Mouse (Mus musculus) retina, postnatal 1 day (tissue): Measurements from ENCODE around the gene Rab33b.
A peak's percentile ranks its signal among the peaks of the same experiment; 100 is the strongest.

Experiments used
- DNase-seq: peaks from one replicate; pipeline ENCODE4 v3.0.0-alpha.2; 2012

The Rab33b gene

DNA sequence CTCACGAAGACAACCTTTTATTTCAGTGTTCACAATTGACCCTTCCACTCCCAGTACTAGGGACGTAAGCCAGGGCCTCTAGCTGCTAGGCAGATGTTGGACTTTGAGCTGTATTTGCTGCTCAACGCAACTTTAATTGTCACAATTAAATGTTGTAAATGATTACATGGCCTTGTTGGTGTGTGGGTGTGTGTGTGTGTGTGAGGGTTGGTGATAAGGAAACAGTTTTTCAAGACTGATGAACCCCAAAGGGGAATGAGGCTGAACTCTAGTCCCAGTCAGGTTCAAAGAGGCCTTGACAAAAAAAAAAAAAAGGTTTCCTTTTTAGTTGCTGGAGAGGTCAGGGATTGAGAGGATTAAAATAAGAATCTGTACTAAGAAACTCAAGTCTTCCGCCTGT is 33.7 kb downstream of the Rab33b start:
- no peak for DNase-seq

DNA sequence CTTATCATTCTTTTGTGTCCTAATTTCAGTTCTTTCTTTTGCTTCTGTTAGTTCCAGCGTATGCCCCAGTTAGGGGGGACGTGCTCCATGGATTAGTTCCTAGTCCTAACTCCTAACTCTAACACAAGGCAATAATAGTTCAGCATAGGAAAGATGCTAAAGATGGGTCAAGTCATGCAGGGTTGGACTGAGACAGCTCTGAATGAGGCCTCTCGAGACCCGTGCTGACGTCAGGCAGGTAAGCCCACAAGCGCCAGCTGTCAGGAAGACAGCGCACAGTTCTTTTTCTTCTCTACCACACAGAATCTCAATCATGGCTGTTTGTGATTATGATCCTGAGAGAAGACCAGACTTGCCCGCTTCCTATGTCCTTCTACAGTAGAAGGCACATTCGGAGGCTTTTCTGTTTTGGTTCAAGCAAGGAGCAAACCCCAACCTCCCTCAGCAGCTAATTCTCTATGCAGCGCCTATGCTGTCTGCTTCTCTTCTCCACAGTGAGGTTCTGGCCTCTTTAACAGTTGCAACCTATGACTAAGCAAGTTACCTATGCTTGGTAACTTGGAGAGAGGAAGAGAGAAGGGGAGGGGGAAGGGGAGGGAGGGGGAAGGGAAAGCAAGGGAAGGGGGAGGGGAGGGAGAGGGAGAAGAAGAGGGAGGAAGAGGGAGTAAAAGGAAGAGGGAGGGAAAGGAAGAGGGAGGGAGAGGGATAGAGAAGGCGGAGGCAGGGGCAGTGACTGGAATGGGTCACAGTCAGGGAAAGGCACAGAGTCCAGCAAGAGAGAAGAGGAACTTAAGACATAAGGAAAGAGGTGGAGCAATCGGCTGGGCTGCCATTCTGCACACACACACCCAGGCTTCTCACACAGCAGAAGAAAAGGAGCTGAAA is 34.4 kb downstream of the Rab33b start:
- no peak for DNase-seq

DNA sequence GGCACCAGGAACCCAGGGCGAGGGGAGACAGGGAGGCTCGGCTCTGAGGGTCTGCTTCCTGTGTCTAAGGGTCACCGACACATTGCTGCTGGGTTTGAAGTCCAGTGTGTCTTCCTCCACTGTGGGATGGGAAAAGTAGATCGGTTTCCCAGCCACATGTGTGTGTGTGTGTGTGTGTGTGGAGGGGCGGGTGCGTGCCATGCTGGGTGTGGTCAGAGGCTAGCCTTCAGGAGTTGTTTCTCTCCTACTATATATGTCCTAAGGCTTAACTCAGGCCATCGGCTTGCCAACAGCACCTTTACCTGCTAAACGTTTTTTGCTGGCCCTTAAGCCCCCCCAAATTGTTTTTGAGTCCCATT is 35.0 kb downstream of the Rab33b start:
- DNase-seq: no peak

DNA sequence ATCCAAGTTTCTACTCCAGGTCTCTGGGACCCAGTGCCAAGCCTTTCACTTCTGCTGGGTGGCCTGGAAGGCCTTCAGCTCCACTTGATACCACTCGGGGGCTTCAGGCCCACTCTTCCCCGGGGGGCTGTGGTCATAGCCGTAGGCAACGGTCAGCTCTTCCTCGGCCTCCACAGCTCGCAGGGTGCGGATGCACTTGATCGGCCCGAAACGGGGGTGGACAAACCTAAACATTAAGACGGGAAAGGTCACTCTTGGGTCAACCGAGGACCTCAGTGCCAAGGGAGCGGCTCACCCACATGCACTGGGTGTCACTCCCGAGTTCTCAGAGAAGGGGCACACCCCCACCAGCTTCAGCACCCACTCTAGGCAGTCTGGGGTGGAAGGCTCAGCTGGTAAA is 37.5 kb downstream of the Rab33b start:
- no peak for DNase-seq

DNA sequence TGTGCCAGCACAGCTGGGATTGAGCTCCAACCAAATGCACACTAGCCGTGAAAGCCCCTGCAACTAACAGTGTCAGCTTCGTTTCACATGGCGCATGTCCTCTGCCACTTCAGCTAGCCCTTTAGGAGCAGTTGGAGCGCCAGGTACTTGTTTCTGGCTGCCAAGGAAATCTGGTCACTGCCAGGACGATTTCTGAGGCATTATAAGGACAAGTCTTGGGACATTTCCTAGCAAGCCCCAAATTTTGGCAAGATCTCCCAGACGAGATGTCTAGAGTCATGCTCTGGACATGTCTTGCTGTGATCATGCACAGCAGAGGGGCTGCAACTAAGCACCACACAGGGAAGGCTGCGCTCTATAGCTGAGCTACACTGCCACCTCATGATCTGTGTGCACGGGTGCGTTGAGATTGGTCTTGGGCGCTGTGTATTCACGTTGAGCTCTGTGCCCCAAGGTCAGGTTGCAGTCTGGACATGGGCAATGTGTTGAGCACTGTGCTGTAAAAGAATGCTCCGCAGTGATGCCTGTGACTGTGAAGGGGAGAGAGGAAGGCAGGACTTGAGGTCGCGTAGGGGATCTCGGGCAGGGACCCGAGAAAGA is 41.6 kb downstream of the Rab33b start:
- DNase-seq: no peak

DNA sequence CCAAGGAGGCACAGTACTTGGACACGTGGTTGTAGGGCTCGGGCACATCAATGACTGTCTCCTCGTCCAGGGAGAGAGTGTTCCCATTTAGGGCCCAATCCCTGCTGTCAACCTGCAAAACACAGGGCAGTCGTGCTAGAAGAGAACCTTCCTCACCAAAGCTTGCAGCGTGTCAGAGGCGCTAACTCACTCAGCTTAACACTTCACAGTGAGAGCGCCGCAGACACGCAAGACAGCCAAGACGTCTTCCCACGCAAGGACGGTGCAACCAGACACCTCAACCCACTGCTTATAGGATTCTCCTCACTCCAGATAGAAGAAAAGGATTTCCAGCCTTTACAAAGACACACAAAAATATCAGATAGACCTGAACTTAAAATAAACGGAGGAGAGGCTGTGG is 43.2 kb downstream of the Rab33b start:
- DNase-seq: no peak

DNA sequence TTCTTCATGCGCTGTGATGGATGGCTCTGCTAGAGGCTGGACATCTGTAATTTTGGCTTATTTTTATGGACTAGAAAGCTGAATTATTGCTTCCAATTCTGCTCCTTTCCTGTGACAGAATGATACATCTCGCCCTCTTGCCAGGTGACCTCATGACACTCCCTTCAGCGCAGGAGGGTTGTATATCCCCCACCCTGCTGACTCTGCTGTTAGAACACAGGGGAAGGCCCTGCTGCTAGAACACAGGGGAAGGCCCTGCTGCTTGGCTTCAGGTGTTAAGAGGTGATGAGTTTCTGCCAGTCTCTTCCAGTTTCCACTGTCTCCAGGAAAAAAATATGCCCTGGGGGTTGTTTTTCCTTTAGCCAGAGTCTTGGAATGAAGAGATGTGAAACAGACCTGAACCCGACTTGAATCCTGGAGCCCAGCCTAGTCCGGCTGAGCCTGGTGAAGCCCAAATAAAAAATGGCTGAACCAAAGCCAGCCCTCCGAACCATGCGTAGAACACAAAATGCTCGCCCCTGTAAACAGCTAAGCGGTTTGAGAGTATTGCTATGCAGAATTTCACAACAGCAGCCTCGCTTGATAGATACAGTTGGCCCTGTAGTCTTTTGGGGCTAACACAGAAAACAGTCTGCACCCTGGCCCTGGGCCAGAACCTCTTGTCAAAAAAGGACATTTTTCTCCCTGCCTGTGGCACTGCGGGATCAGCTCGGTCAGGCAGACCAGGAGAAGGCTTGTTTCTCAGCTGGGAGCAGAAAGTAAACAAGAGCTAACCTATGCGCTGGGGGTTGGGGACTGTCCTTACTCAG is 48.0 kb downstream of the Rab33b start:
- DNase-seq: no peak

DNA sequence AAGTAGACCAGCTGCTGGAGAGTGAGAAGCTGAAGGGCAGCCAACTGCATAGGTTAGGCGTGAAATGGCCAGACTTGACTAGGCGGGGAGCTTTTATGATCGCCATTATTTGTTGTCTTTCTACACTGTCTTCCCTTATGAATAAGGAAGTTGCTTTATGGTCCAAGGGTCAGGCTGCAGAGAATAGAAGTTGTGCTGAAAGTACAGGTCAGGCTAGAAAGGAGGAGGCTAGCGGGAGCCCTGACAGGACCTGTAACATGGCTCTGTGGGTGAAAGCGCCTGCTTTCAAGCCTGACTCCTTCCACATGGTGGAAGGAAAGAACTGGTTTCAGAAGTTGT is 48.5 kb downstream of the Rab33b start:
- no peak for DNase-seq

DNA sequence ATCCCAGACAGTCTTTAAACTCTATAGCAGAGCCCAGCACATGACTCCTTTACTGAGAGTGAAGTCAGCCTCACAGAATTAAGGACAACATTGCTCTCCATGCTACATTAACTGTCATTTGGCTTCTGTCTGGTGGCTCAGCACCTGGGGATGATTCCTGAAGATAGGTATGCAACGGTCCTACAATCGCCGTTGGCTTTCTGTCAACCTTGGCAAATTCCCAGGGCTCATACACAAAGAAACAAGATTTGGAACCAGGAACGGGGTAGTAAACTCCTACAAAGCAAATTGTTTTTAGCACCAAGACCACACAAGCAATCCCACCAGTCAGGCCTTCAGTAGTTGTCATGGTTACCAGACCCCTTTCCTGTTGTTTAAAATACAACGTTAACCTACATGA is 49.9 kb downstream of the Rab33b start:
- DNase-seq: no peak

DNA sequence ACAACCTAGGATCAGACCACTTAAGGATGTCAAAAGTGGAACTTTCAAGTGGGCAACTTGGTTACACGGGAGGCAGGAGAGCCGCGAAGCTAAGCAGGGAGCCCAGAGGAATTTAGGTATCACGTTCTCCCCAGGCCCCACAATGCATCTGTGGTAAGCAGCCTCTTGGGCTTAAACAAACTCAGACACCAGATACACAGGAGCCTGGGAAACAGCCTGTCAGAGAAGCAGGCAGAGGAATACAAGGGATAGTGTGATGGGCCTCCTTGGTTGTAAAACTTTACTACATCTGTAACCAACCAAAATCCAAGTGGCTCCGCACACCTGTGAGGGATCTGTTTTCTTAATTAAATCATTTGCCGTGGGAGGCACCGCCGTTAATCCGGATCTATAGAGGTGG is 50.3 kb downstream of the Rab33b start:
- no peak for DNase-seq

DNA sequence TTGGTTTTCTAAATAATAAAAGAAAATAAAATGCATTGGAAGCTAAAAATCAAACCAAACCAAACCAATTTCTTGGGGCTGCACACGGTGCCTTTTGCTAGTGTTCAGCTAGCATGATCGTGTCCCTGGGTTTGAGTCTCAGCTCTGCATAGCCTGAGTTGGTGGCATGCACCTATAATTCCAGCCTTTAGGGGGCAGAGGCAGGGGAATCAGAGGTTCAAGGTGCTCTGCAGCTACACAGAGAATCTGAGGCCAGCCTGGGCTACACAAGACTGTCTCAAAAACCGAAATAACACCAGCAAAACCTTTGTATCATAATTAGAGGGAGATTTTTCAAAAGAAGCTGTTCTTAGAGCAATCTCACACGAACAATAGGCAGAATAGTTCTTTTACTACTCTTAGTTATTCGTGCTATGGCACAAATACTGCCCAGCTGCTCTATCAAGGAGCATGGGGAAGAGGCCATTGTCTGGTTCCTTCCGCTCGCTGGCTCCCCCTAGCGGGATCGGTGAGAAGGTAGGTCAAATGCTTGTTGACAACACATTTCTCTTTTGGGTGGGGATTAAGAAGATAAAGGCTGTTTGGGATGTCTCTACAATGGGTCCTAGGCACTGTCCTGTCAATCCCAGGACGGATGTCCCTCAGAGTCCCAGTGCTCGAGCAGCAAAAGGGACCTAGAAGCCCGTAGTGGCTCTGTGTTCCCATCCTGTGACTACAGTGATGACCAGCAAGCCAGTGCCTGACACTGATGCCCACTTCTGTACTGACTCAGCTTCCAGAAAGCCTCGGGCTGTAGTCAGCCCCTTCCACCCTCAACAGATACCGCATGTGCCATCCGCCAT is 56.1 kb downstream of the Rab33b start:
- DNase-seq: peak; percentile 85

DNA sequence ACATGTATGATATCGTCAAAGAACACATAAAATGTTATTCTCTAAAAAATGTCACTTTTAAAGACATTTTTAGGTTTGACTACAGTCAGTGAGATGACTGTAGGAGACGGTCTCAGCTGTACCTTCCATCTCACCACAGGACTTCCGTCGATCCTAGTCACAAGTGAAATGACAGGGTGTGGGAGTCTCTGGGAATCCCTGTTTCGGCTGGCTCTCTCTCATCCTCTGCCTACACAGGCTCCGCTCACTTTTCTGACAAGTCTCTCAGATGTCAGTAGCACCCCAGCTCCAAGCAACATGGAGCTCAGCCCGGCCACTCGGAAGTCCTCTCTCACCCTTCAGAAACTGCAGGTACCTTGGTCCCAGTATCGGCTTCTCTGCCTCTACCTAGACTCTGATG is 56.9 kb downstream of the Rab33b start:
- DNase-seq: no peak

DNA sequence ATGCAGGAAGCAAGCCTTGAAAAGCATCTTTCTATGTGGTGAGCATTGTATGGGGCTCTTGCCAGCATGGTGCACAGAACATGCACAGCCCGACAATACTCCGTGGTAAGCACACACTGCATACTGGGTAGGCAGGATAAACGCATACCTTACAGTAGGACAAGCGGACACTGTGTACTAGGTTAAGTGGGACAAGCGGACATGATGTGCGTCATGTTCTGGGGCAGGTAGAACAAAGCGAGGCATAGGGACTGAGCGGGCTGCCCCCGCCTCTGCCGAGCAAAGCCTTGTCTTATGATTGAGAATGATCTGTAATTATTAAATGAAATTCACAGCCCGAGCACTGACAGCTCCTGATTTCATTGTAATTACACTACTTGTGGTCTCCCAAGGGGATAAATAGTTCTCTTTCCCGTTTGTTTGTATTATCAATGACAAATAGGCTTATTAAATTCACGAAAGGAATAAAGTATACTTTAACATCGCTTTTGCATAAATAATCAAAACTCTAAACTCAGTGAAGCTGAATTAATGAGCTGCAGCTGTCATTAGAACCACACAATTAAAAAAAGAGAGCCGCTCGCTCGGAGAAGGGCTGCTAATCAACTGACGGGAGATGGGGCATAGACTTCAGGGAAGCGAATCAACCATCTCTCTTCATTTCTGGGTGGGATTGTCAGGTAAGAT is 60.9 kb downstream of the Rab33b start:
- DNase-seq: peak; percentile 88
